Mouse (Mus musculus): ENCODE results near the gene Cdkl2. TPM values are rescaled to one million over a fixed set of nuclear protein-coding genes. Genes with fewer than 3 reads are reported as not detected.

Gene Cdkl2
- polyA plus RNA-seq, 1 experiment from 2014 or later: 0.93 TPM

Other genes starting within 250 kb of the Cdkl2 start
- 44.8 and 50.4 TPM in 2 replicates for gene Rchy1, start 80.8 kb downstream of the Cdkl2 start, polyA plus RNA-seq (2014; fragmentation: Nextera tagmentation; extraction: Ambion mirVana)
- gene Odaph, start 56.4 kb downstream of the Cdkl2 start, polyA plus RNA-seq (2014; fragmentation: Nextera tagmentation; extraction: Ambion mirVana): not detected in 2 replicates
- gene G3bp2, start 39.8 kb upstream of the Cdkl2 start, polyA plus RNA-seq (2014; fragmentation: Nextera tagmentation; extraction: Ambion mirVana): 301 and 308 TPM in 2 replicates
- gene Uso1, start 94.1 kb upstream of the Cdkl2 start, polyA plus RNA-seq (2014; fragmentation: Nextera tagmentation; extraction: Ambion mirVana): 26.9 and 28.1 TPM in 2 replicates
- gene U90926, start 171.5 kb upstream of the Cdkl2 start, polyA plus RNA-seq (2014; fragmentation: Nextera tagmentation; extraction: Ambion mirVana): not detected in 2 replicates
- gene Ppef2, start 212.4 kb upstream of the Cdkl2 start, polyA plus RNA-seq (2014; fragmentation: Nextera tagmentation; extraction: Ambion mirVana): not detected in 2 replicates
- 5.2 and 6.1 TPM in 2 replicates for gene Naaa, start 234.3 kb upstream of the Cdkl2 start, polyA plus RNA-seq (2014; fragmentation: Nextera tagmentation; extraction: Ambion mirVana)